Mouse (Mus musculus) left cerebral cortex, postnatal 10 days (tissue): ENCODE data around the gene Vmn1r232. TPM values are rescaled to one million over a fixed set of nuclear protein-coding genes. Genes with fewer than 3 reads are reported as not detected.

ENCODE experiments used
- DNase-seq, 2 experiments: peaks; one replicate each; pipeline ENCODE4 v3.0.0; 2021 to 2022; ENCODE audit warnings: low spot score in 2 of 2, mixed read lengths in 1 of 2; ENCODE audit errors: extremely low spot score in 1 of 2
- intact Hi-C: fragments of 180-260 bp; cut with DNase I; formaldehyde crosslinking; loops from one replicate; pipeline ENCODE4 v1.15.1; 2025
- total RNA-seq, 2 experiments: library from RNA; stranded (reverse); gene quantifications; 2 replicates each; pipeline ENCODE4 v1.2.3; 2021

Vmn1r232 gene
- total RNA-seq, result not detected

GRCm38 (mm10) chr17:20919614-20920013, at the start of gene Vmn1r232:
Vmn1r232 (minus strand) TSS chr17:20919714.
- no peak for DNase-seq
- intact Hi-C loops, result no loop called here

DNA sequence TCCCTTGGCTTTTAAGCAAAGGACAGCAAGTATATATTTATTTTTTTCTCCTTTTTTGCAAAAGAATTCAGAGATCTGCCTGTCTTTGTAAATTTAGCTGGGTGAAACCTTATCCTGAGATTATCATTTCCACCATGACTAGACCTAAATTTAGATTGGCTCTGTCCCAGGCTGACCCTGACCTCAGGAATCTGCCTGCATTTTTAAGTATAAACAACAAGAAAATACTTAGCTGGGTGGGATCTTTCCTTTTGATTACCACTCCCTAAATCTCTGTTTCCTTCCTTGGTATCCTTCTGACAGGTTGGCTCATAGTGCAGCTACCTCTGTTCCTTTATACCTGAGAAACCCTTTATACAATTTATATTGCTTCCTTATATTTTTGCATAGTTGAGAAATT, 47.2 kb upstream of the Vmn1r232 start:
- DNase-seq, result no peak
- intact Hi-C loops, result loop anchor here (10.0 kb wide), 1 partner anchor 608 kb away; no protein-coding TSS in a partner anchor

DNA sequence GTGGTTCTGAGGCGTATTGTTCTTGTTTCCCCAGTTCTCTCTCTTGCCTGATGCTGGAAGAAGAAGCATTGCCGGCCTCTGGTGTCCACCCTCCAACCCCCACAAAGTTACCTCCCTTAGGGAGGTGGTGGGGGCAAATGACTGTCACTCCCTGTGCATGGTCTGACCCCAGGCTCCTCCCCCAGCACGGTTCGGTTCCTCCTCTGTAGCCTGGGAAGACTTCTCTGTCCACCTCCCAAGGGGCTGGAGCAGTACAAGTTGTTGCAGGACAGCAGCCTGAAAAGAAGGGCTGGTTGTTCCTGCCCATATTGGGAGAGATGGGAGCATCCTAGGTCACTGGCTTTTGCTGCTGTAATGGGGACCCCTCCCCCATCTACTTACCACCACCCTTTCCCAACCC, 45.9 kb upstream of the Vmn1r232 start:
- intact Hi-C loops, result loop anchor here (10.0 kb wide), 1 partner anchor 609 kb away; no protein-coding TSS in a partner anchor
- no peak for DNase-seq

- intact Hi-C loops, result loop anchor here (5.0 to 10.0 kb wide), 2 partner anchors 57 to 614 kb away; no protein-coding TSS in a partner anchor
- no peak for DNase-seq
Measured at GRCm38 (mm10) chr17:20960386-20960785, 40.9 kb upstream of the Vmn1r232 start.

DNA sequence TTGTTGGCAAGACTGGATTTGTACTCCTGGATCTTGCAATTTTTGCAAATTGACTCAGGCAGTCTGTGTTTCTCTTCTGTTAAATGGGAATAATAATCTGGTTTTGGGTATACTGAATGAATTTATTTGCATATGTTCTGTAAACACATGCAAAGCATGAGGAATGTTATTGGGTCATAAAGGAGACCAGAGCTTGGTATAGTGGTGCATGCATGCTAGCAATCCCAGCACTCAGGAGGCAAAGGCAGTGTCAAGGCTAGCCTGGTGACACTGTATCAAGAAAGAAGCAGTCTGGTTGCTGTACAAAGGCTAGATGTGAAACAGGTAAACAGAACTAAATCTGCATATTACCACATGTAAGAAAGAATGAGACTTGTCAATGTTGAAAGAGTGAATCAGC, 27.1 kb upstream of the Vmn1r232 start:
- no peak for DNase-seq
- intact Hi-C loops, result loop anchor here (10.0 kb wide), 1 partner anchor 1488 kb away; no protein-coding TSS in a partner anchor

GRCm38 (mm10) chr17:20946026-20946565, 26.6 kb upstream of the Vmn1r232 start:
- DNase-seq, result no peak
- intact Hi-C loops, result loop anchor here (10.0 kb wide), 1 partner anchor 1489 kb away; no protein-coding TSS in a partner anchor

DNA sequence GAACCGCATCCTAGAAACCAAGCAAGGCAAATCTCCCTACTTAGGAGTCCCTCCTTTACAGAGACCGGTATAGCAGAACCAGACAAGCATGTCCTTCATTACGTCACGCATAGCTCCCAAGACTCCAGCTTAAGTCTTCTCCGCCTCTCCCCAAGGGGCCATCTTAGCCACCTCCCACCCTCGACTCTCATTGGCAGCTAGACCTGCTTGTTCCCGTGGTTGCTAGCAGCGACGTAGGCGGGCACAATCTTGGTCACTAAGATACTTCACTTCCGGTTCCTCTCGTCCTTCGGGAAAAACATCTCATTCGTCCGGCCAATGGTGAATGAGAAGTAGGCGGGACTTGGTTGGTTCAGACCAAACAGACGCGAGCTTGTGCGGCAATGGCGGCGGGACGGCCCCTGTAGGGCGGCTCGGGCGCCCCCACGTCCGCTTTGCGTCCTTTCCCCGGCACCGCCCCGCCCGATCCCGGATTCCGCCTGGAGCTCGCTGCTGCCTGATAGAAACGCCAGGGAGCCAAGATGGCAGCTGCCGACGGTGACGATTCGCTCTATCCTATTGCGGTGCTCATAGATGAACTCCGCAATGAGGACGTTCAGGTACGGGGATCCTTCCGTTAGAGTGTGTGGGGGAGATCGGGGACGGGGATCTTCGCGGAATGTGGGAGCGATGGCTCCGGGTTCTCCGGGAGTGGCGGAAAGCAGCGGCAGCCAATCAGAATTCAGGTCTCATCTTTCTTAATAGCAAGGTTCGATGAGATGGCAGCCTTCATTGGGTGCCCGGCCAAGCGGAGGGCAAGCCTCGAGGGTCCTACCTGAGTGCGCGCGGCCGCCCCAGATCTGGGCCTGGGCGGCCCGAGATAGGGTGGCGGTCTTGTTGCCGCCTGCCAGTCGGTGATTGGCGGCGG, 25.7 kb upstream of the Vmn1r232 start, which contains the start of gene Ppp2r1a:
Ppp2r1a (plus strand) TSS at position 327 of the 907 bp plus-strand sequence.
- intact Hi-C loops, result loop anchor here (2.0 to 10.0 kb wide), 2 partner anchors 64 to 1490 kb away; partner anchors contain the start of gene Zfp160
- peak; percentile 99 to 100 for DNase-seq

DNA sequence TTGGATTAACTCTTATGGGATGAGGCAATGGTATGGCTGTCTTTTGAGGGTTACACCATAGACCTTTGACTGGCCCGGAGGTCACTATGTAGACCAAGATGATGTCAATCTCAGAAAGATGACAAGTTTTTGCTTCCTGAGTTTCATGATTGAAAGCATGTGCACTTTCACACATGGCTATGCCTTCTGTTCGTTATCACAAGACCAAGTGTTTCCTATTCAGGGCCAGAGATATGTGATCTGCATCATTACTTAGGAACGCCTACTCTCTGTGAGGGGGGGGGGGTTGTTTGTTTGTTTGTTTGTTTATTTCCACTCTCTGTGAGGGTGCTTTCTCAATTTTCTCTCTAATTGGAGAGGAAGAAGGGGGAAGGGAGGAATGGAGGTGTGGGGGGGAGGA, 24.7 kb upstream of the Vmn1r232 start:
- no peak for DNase-seq
- intact Hi-C loops, result loop anchor here (2.0 to 10.0 kb wide), 2 partner anchors 65 to 1491 kb away; partner anchors contain the start of gene Zfp160

GRCm38 (mm10) chr17:20904991-20905390, 14.5 kb downstream of the Vmn1r232 start, which contains the start of gene Vmn1r231:
Vmn1r231 (minus strand) TSS chr17:20905091.
- intact Hi-C loops, result no loop called here
- DNase-seq, result no peak

Other genes starting within 250 kb of the Vmn1r232 start
- gene Vmn1r226, start 236.9 kb downstream of the Vmn1r232 start, total RNA-seq, result not detected
- gene Vmn1r227, start 189.9 kb downstream of the Vmn1r232 start, total RNA-seq, result not detected
- not detected for gene Vmn1r228, start 133.6 kb downstream of the Vmn1r232 start, total RNA-seq
- gene Vmn1r229, start 108.2 kb downstream of the Vmn1r232 start, total RNA-seq, result under 1 TPM; 0.10 to 0.11 TPM
- not detected for gene Vmn1r230, start 79.3 kb downstream of the Vmn1r232 start, total RNA-seq
- not detected for gene Vmn1r231, start 14.6 kb downstream of the Vmn1r232 start, total RNA-seq
- 100 to 1,000 TPM; 797 to 816 TPM for gene Ppp2r1a, start 25.6 kb upstream of the Vmn1r232 start, total RNA-seq
- gene Vmn1r233, start 76.8 kb upstream of the Vmn1r232 start, total RNA-seq, result not detected
- 10 to 100 TPM; 22.8 to 24.6 TPM for gene Zfp160, start 89.2 kb upstream of the Vmn1r232 start, total RNA-seq